Mouse (Mus musculus) liver, embryonic 12.5 days (tissue): ENCODE data around the gene Krtap12-1. TPM values are rescaled to one million over a fixed set of nuclear protein-coding genes. Genes with fewer than 3 reads are reported as not detected.
"Not testable (repeated sequence)": the region's sequence is repeated elsewhere in the genome, so short reads cannot be mapped to it uniquely, and the experiment has no call there.

Source experiments
- ATAC-seq: fragments of 200-750 bp; cut with Nextera tagmentation; 2 replicates; pipeline ENCODE4 v1.8.0; 2017; ENCODE audit warnings: moderate number of reproducible peaks, mild to moderate bottlenecking, moderate library complexity
- H3K27ac ChIP-seq: fragments of 300-500 bp; sonication (generic); 2 replicates; pipeline ENCODE4 v1.5.1; 2016; ENCODE audit warnings: mild to moderate bottlenecking
- H3K27me3 ChIP-seq: fragments of 300-500 bp; sonication (generic); replicated peaks from 2 replicates; pipeline ENCODE4 v1.6.1; 2016; ENCODE audit warnings: mild to moderate bottlenecking, moderate library complexity
- H3K36me3 ChIP-seq: fragments of 300-500 bp; sonication (generic); 2 replicates; pipeline ENCODE4 v1.6.1; 2016; ENCODE audit warnings: mild to moderate bottlenecking, moderate library complexity
- H3K4me1 ChIP-seq: fragments of 300-500 bp; sonication (generic); 2 replicates; pipeline ENCODE4 v1.6.1; 2016
- H3K4me2 ChIP-seq: fragments of 300-500 bp; sonication (generic); 2 replicates; pipeline ENCODE4 v1.6.1; 2016; ENCODE audit warnings: mild to moderate bottlenecking, moderate library complexity
- H3K4me3 ChIP-seq: fragments of 300-500 bp; sonication (generic); 2 replicates; pipeline ENCODE4 v1.5.1; 2016; ENCODE audit warnings: mild to moderate bottlenecking, moderate library complexity
- H3K9ac ChIP-seq: fragments of 300-500 bp; sonication (generic); 2 replicates; pipeline ENCODE4 v1.6.1; 2016; ENCODE audit warnings: mild to moderate bottlenecking, moderate library complexity
- H3K9me3 ChIP-seq: fragments of 300-500 bp; sonication (generic); replicated peaks from 2 replicates; pipeline ENCODE4 v1.6.1; 2016; ENCODE audit warnings: mild to moderate bottlenecking, moderate library complexity
- WGBS: fragments of 180-500 bp; shearing (Covaris S2); methylation state at CpG from one replicate; pipeline ENCODE4 v1.1.7; 2016; ENCODE audit not compliant: insufficient replicate concordance; 5-methylcytosine and 5-hydroxymethylcytosine counted together
- polyA plus RNA-seq: library from polyadenylated mRNA; unstranded; fragments of >200 nt; fragmentation: Nextera tagmentation; extraction: Ambion mirVana; gene quantifications from 2 replicates; pipeline ENCODE4 v1.2.1, GENCODE M21; 2016

Gene Krtap12-1
- polyA plus RNA-seq, 1 experiment from 2014 or later = not detected

GRCm38 (mm10) chr10:77709831-77710230, 10.6 kb upstream of the Krtap12-1 start:
- H3K9me3 ChIP-seq = 0 out of 2 replicates have a peak, but pooled peaks cover 6% of the 10 kb centered on the region
- no peak overlapping the region for H3K4me2 ChIP-seq
- H3K4me1 ChIP-seq = no peaks in the 10 kb centered on the region
- H3K36me3 ChIP-seq = no peaks in the 10 kb centered on the region
- no peak overlapping the region for H3K4me3 ChIP-seq
- H3K27me3 ChIP-seq = no peaks in the 10 kb centered on the region
- no peak overlapping the region for H3K27ac ChIP-seq
- no peak overlapping the region for H3K9ac ChIP-seq
- WGBS = 59% methylated on average over 3 of the region's 3 CpGs
- no peak for ATAC-seq

GRCm38 (mm10) chr10:77711157-77711556, 9.2 kb upstream of the Krtap12-1 start, which contains the start of gene Gm10024:
TSS of gene Gm10024 (plus strand) at chr10:77711457.
- H3K9ac ChIP-seq, H3K27me3 ChIP-seq, H3K4me1 ChIP-seq, H3K9me3 ChIP-seq, H3K27ac ChIP-seq, ATAC-seq, H3K4me3 ChIP-seq, H3K36me3 ChIP-seq, H3K4me2 ChIP-seq: not testable (repeated sequence)

GRCm38 (mm10) chr10:77713734-77714133, 6.7 kb upstream of the Krtap12-1 start:
- H3K36me3 ChIP-seq = no peaks in the 10 kb centered on the region
- H3K27ac ChIP-seq = no peak overlapping the region
- H3K27me3 ChIP-seq = no peaks in the 10 kb centered on the region; the same call in 1 of the 2 replicates
- no peak overlapping the region for H3K9ac ChIP-seq
- WGBS = 28% methylated on average over 4 of the region's 4 CpGs
- H3K4me2 ChIP-seq = no peak overlapping the region
- no peak for ATAC-seq
- H3K4me1 ChIP-seq = no peaks in the 10 kb centered on the region
- no peak overlapping the region for H3K4me3 ChIP-seq
- 0 out of 2 replicates have a peak, but pooled peaks cover 3% of the 10 kb centered on the region for H3K9me3 ChIP-seq

- H3K4me2 ChIP-seq = no peak within 1 kb of the TSS
- H3K4me1 ChIP-seq = no peaks in the 10 kb centered on the region
- ATAC-seq = no peak
These were observed 4.9 kb upstream of the Krtap12-1 start, which contains the start of gene Gm10142 for GRCm38 (mm10) chr10:77715507-77715906. TSS of gene Gm10142 (plus strand) at chr10:77715807.

GRCm38 (mm10) chr10:77724855-77725254, 4.5 kb downstream of the Krtap12-1 start:
- Histone ChIP-seq H3K4me3 (no peak overlapping the region), H3K9ac (no peak overlapping the region), H3K9me3 (no peaks in the 10 kb centered on the region), H3K27me3 (0 out of 2 replicates have a peak, but pooled peaks cover 5% of the 10 kb centered on the region), H3K4me2 (no peak overlapping the region), H3K27ac (no peak overlapping the region), H3K4me1 (no peaks in the 10 kb centered on the region), H3K36me3 (no peaks in the 10 kb centered on the region)
- ATAC-seq = no peak
- WGBS = 56% methylated on average over 8 of the region's 8 CpGs

More at GRCm38 (mm10) chr10:77715507-77715906, 4.9 kb upstream of the Krtap12-1 start, which contains the start of gene Gm10142:
- Histone ChIP-seq H3K4me3 (no peak within 1 kb of the TSS), H3K36me3 (no peaks in the 10 kb centered on the region), H3K27ac (no peak within 1 kb of the TSS), H3K9ac (no peak within 1 kb of the TSS), H3K27me3 (no peaks in the 10 kb centered on the region; the same call in 1 of the 2 replicates), H3K9me3 (0 out of 2 replicates have a peak, but pooled peaks cover 3% of the 10 kb centered on the region)
- WGBS = 50% methylated on average over 1 of the region's 1 CpGs

- 26% methylated on average over 3 of the region's 3 CpGs for WGBS
- 0 out of 2 replicates have a peak, but pooled peaks cover 5% of the 10 kb centered on the region for H3K27me3 ChIP-seq
These were observed 5.8 kb downstream of the Krtap12-1 start, which contains the start of gene Gm10100 for GRCm38 (mm10) chr10:77726186-77726585. TSS of gene Gm10100 (plus strand) at chr10:77726486.

GRCm38 (mm10) chr10:77728280-77728679, 7.9 kb downstream of the Krtap12-1 start:
- Histone ChIP-seq H3K36me3 (no peaks in the 10 kb centered on the region), H3K4me2 (no peak overlapping the region), H3K4me3 (no peak overlapping the region), H3K4me1 (no peaks in the 10 kb centered on the region), H3K9ac (no peak overlapping the region), H3K9me3 (no peaks in the 10 kb centered on the region), H3K27ac (no peak overlapping the region), H3K27me3 (0 out of 2 replicates have a peak, but pooled peaks cover 5% of the 10 kb centered on the region)
- ATAC-seq = no peak
- WGBS = 47% methylated on average over 4 of the region's 4 CpGs

More at GRCm38 (mm10) chr10:77726186-77726585, 5.8 kb downstream of the Krtap12-1 start, which contains the start of gene Gm10100:
- Histone ChIP-seq H3K4me2 (no peak within 1 kb of the TSS), H3K4me1 (no peaks in the 10 kb centered on the region), H3K27ac (no peak within 1 kb of the TSS), H3K4me3 (no peak within 1 kb of the TSS), H3K9me3 (no peaks in the 10 kb centered on the region), H3K9ac (no peak within 1 kb of the TSS), H3K36me3 (no peaks in the 10 kb centered on the region)
- no peak for ATAC-seq

GRCm38 (mm10) chr10:77729241-77729640, 8.8 kb downstream of the Krtap12-1 start:
- Histone ChIP-seq H3K27ac (no peak overlapping the region), H3K27me3 (0 out of 2 replicates have a peak, but pooled peaks cover 5% of the 10 kb centered on the region), H3K36me3 (no peaks in the 10 kb centered on the region), H3K9me3 (no peaks in the 10 kb centered on the region), H3K4me2 (no peak overlapping the region), H3K4me3 (no peak overlapping the region), H3K9ac (no peak overlapping the region), H3K4me1 (no peaks in the 10 kb centered on the region)
- WGBS = 43% methylated on average over 4 of the region's 4 CpGs
- no peak for ATAC-seq

GRCm38 (mm10) chr10:77735928-77736327, 15.5 kb downstream of the Krtap12-1 start:
- H3K36me3 ChIP-seq = no peaks in the 10 kb centered on the region
- no peak overlapping the region for H3K9ac ChIP-seq
- no peak overlapping the region for H3K4me3 ChIP-seq
- no peaks in the 10 kb centered on the region for H3K27me3 ChIP-seq
- 81% methylated on average over 1 of the region's 1 CpGs for WGBS
- no peak overlapping the region for H3K4me2 ChIP-seq
- no peak overlapping the region for H3K27ac ChIP-seq
- no peak for ATAC-seq
- no peaks in the 10 kb centered on the region for H3K4me1 ChIP-seq
- H3K9me3 ChIP-seq = peaks cover 4% of the 10 kb centered on the region; the same call in 1 of the 2 replicates

GRCm38 (mm10) chr10:77738929-77739328, 18.5 kb downstream of the Krtap12-1 start:
- Histone ChIP-seq H3K9ac (no peak overlapping the region), H3K4me2 (no peak overlapping the region), H3K4me1 (no peaks in the 10 kb centered on the region), H3K4me3 (no peak overlapping the region), H3K27me3 (no peaks in the 10 kb centered on the region), H3K36me3 (no peaks in the 10 kb centered on the region), H3K9me3 (peaks cover 4% of the 10 kb centered on the region; the same call in 1 of the 2 replicates), H3K27ac (no peak overlapping the region)
- 52% methylated on average over 4 of the region's 4 CpGs for WGBS
- no peak for ATAC-seq

GRCm38 (mm10) chr10:77741924-77742688, 21.7 kb downstream of the Krtap12-1 start, which contains the start of gene Gm18596:
TSS of gene Gm18596 (minus strand) at chr10:77742638.
- H3K36me3 ChIP-seq, ATAC-seq, H3K9ac ChIP-seq, H3K9me3 ChIP-seq, H3K27ac ChIP-seq, H3K27me3 ChIP-seq, H3K4me1 ChIP-seq, H3K4me3 ChIP-seq, H3K4me2 ChIP-seq: not testable (repeated sequence)
- WGBS = 66% methylated on average over 4 of the region's 5 CpGs

GRCm38 (mm10) chr10:77750686-77751085, 30.3 kb downstream of the Krtap12-1 start:
- H3K27me3 ChIP-seq, H3K4me1 ChIP-seq, H3K4me3 ChIP-seq, H3K4me2 ChIP-seq, ATAC-seq, H3K9ac ChIP-seq, H3K27ac ChIP-seq, H3K9me3 ChIP-seq, H3K36me3 ChIP-seq: not testable (repeated sequence)
- WGBS = 42% methylated on average over 1 of the region's 1 CpGs
